Mouse (Mus musculus) lung, adult 18-20 months (tissue): Measurements from ENCODE around the gene Rnf144a.
"Not testable (repeated sequence)": the region's sequence is repeated elsewhere in the genome, so short reads cannot be mapped to it uniquely, and the experiment has no call there.

ENCODE experiments used
- DNase-seq, 2 experiments: peaks; one replicate each; pipeline ENCODE4 v3.0.0; 2022; ENCODE audit warnings: mixed read lengths in 2 of 2

The Rnf144a gene

DNA sequence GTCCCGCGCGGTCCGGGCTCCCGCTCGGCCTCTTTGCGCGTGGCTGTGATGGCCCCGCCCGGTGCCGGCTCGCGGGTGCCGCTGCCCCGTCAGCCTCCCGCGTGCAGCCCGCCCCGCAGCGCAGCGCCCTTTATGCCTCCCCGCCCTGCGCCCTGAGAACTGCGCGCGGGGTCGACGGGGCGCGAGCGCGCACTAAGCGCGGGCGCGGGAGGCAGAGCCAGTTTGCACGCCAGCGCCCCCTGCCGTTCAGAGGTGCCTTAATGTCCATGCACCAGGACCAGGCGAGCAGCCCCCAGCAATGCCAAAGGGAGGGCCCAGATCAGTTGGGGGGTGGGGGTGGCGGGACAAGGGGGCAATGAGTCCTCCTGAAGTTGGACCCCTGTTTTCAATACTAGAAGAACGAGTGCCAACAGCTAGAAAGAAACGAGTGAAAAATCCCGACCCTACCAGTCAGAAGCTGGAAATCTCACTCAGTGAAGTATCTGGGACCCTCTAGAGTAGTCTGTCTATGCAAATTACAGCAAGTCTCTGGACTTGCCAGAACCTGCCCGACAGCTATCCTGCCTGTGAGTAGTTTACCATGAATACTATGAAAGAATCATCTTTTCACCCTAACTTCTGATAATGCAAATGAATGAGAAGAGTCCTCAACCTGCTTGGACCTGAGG, at the start of gene Rnf144a:
Gene Rnf144a (minus strand): TSS at position 151 of the 668 bp plus-strand sequence.
- peak; percentile 84 to 86 for DNase-seq

DNA sequence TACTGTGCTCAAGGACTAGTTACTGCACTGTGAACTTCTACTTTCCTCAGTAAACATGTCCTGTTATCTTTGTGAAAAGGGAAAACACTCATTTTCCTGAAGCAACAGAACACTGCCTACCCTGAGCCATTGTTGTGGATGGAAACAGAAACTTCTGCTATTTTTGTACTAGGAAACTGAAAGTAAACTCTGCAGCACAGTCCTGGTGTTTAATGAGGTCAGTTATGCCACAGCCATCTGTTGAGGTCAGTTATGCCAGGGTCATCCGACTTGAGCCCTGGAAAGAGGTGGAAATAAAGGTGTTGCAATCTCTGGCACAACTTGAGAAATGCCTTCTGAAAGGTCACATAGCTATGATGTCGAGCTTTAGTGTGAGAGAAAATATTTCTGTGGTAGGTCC, 45.0 kb upstream of the Rnf144a start:
- DNase-seq, result peak; percentile 55 to 77

DNA sequence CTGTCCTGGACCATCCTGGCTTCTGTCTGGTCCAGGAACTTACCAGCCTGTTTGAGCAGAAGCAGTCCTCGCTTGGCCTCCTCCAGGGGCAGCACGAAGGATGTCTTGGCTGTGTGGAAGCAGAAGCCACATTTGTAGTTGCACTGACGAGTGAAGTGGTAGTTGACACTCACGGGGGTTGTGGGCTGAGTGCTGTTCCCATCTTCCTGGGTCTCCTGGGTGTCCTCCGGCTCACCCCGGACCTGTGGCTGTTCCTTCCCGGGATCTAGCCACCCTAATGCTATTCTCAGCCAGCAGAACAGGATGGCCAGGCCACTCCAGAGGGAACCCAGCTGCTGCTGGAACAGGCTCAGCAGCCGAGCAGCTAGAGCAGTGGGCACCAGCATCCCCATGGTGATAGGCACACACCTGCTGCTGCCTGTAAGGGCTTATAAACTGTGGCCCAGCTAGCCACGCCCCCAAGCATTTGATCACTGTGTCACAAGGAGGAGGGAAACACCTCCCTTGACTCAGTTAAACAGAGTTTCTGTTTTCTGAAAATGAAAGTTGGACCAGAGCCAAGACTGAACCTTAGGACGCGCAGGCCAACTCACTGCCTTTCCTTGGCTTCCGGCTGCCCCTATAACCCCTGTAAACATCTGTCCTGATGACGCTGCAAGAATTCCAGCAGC, 41.1 kb upstream of the Rnf144a start, which contains the start of gene Rsad2:
Gene Rsad2 (minus strand): TSS at position 425 of the 671 bp plus-strand sequence.
- DNase-seq, result peak; percentile 83 to 88

DNA sequence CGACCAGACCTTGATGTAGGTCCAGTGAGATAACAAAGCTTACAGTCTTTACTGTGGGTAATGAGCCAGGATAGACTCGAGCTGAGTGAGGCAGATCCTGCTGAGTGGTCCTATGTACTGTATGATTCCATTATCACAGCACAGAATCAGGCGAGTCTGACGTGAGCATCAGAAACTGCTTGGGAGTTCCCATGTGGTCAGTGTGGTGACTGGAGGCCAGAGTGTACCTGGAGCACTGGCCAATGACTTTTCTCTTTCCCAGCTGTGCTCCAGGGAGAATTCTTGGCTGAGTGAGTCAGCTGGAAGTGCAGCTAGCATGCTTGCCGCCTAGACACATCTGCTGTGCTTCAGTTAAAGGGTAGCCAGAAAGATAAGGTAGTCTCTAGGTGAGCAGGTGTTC, 39.6 kb upstream of the Rnf144a start:
- DNase-seq, result no peak

DNA sequence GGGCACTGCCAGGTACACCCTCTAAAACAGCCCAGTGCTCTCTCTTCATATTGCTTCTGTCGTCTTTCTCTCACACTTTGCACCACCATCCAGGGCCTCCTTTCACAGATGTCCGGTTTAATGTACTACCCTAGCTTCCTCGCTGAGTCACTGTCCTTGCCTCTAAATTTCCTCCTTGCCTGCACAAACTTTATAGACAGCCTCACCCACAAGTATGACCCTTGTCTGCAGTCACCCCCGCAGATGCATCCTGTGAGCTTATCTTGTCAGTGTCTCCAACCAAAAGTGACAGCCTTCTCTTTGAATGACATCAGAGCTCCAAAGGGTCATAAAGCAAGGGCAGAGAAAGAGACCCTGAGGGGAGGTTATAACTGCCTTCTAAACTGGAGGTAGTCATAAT, 37.9 kb upstream of the Rnf144a start:
- DNase-seq, result no peak

DNA sequence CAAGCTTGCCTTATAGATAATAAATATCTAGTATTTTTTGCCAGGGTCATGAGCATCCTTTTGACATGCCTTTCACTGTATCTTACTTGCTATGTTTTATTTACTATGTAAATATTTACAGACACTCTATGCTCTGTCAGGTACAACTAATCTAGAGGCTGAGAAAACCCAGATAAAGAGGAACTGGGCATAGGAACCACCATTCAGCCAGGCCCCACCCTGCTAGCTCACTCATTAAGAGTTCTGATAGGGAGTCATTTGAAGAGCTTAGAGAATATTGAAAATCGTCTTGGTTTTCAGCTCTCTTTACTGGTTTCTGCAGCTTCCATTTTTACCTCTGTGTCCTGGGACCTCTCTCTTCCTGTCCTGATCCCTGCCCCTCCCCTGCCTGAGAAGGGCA, 36.1 kb upstream of the Rnf144a start:
- no peak for DNase-seq

DNA sequence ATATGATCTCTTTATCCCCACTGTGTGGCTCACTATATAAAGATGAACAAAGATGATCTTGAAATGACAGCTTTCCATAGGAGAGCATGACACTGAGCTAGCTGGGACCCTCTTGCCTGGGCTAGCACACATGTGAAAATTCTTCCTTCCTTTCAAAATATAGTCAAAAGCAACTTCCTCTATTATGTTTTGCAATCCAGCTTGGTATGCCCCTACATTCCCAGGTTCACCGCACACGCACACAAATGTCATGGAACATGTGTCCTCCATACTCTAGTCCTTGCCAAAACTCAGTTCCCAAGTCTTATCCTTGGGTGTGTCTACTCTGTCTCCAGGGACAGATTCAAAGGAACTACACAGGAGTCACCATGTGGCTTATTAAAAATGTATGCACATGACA, 34.4 kb upstream of the Rnf144a start:
- no peak for DNase-seq

DNA sequence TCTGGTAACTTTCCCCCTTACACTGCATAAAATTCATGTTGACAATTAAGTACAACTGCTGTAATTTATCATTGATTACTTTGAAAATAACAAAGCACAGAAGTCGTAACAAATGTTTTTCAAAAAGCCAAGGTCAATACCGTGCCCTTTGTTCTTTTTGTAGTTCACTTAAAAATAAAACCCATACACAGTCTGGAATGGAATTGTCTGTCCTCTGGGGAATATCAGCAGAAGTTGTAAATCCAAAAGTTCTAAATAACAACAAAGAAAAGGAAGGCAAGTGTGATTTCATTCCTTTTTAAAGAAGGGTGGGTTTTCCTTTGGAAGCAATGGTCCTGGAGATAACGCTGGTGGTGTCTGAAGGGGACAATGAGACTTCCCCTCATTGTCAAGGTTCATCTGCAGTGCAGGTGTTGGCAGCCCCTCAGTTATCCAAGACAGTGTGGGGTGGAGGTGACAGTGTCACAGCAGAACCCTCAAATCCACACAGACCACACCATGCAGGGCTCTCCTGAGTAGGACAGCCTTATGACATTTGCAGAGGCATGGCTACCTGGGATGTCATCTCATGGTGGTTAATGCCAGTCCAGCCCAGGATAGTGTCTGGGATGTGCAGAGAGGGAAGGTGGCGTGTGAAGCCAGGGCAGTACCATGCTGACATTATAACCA, 31.5 kb upstream of the Rnf144a start:
- DNase-seq, result no peak

DNA sequence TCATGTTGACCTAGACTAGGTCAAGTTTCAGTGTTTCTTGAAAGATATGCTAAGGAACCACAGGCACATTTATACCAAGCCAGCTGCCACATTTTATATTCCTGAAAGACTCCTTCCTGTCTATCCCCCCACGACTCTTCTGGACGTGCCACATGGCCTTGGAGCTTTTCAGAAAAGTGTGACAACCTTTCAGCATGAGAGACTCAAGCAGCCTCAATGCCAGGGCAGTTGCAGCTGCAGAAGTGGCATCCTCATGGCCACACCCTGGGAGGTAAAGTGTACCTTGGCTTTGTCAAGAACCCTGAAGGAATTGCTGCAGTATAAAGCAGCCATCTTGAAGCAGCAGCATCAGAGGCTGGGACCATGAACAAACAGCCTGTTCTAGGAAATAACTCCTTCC, 29.5 kb upstream of the Rnf144a start:
- no peak for DNase-seq

DNA sequence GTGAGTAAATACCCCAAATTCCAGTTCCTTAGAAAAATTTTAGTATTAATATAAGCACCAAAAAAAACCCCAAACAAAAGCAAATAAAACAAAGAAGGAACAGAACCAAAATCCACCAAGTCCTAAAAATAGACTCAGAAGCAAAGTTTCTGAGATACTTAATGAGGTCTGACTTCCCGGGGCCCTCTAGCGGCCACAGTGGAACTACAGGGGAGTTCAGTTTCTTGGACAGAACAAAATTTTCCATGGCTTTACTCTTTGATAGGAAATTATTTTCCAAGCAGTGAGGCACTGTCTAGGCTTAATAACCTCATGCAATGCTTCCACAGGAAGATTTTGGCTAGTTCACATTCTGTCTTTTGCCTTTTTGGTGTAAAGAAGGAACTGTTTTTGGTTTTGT, 29.0 kb upstream of the Rnf144a start:
- DNase-seq, result peak; percentile 66 to 69

DNA sequence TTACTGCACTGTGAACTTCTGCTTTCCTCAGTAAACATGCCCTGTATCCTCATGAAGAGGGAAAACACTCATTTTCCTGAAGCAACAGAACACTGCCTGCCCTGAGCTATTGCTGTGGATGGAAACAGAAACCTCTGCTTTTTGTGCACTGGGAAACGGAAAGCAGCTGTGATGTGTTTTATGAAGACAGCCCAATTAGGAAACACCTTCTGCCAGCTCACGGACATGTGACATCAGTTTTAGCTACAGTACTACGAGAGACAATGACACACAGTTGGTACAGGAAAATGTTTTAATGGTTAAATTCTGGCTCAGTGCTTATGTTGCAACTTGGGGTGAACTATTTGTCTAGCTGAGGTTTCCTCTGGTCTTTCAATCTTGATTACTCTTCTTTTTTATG, 24.3 kb upstream of the Rnf144a start:
- DNase-seq, result no peak

DNA sequence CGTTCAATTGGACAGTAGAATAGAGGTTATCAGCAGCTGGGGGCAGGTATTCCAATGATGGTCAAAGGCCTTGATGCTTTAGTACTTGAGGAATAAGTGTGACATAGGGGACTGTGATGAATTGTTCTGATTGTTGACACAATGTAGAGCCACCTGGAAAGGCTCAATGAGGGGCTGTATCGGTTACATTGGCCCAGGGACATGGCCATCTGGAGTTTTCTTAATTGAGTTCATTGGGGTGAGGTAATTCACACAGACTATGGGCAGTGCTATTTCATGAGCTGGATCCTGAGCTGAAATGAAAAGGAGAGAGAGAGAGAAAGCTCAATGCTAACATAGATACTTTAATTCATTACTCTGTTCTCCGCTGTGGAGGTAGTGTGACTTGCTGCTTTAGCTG, 22.9 kb upstream of the Rnf144a start:
- DNase-seq, result no peak

DNA sequence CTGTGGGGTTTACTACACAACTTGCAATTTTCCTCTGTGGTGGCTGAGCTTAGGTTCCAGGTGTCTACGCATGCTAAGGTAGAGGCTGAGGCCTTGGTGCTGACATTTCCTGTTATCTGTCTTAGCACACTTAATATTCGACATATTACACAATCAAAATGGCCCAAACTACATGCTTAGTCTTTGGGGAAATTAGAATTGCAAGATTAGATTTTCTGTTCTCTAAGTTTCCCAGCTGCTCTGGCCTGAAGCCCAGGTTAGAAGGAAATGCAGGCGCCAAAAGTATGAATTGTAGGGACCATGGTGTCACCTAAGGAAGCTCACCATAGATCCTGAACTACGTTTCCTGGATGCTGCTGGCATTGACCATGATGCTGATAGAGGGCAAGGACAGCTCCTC, 21.3 kb upstream of the Rnf144a start:
- peak in 1 of 2 experiments; percentile 28 for DNase-seq

DNA sequence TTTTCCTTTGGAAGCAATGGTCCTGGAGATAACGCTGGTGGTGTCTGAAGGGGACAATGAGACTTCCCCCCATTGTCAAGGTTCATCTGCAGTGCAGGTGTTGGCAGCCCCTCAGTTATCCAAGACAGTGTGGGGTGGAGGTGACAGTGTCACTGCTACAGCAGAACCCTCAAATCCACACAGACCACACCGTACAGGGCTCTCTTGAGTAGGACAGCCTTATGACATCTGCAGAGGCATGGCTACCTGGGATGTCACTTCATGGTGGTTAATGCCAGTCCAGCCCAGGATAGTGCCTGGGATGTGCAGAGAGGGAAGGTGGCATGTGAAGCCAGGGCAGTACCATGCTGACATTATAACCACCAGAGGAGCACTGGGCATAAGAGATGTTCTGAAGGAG, 13.7 kb upstream of the Rnf144a start:
- DNase-seq, result not testable (repeated sequence)

DNA sequence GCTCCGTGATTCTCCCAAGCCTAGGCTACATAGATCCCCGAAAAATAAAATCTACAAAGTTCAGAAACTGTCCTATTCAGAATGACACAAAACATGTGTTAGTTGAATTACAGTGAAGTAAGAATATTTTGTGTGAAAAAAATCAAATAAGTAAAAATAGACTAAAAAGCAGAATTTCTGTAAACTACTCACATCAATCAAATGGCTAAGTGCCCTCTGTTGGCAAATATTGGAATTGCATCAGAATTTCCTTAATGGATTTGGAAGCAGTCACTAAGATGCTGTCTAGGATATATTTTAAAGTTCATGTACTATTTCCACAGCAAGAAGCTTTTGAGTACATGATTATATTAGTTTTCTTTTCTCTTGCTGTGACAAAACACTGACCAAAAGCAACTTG, 9.8 kb upstream of the Rnf144a start:
- DNase-seq, result no peak

DNA sequence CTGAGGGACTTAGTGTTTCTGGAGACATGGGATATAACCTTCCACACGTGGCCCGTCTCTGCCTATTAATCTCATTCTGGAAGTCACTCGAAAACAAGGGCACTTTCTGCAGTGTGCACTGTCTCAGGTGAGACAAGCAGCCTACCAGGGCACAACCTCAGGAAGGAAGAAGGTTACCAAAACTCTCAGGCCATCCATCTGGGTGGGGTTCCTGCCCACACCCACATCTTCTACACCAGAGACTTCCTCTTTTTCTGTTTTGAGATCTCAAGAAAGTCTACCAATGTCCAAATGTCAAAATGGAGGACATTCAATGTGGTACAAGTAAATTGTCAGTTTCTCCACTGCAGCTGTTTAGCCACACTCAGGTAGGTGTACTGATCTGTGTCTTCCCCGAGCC, 3.3 kb upstream of the Rnf144a start:
- DNase-seq, result no peak

DNA sequence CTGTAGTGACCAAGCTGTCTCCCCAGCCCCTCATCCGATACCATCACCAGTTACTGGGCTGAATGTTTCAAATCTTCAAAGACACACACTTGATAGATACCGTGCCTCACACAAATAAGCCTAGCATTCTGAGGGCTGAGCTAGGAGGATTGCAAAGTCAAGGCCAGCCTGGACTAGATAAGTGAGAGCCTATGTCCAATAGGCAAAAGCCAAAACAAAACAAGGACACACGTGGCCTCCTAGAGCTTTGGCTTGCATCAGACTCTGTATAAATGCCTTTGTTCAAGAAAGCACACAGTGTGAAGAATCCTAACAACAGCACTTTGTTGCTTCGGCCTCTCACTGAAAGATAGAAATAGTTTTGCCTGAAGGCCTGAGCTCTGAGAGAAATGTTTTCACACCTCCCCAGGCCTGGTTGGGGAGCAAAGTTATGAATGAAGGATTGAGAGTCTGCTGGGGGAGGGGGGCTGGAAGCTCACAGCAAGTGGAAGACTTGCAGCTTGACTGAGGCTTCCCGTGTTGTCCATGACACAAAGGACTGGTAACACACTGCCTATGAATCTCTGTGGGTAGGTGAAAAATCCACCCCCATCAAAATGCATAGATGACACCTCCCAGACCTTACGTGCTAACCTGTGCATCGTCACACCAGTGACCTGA, 1.7 kb upstream of the Rnf144a start:
- no peak for DNase-seq

DNA sequence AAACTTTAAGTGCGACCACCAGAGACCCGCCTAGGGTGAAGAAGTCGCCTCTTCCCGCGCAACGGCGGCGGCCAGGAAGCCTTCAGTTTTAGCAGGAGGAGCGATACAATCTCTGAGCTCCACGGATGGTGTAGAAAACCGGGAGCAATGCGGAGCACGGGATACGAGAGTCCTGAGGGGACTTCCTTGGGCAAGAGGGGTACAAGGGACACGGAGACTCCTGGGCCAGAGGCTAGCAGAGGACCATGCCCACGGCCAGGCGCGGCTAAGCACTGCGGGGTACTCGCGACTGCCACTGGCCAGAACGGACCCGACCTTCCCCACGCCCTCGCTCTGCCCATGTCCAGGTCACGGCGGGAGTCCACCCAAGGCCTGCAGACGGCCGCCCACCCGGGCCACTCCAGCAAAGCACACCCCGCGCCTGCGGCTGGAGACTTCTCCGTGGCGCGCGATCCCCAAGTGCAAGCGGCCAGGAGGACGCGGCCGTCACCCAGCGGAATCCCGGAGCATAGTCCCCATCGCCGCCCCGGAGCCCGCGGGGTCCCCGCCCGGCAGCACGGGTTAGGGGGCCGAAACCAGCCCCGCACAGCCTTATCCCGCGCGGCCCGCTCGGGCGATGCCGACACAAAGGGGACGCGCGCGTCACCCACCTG, 477 bp downstream of the Rnf144a start:
- no peak for DNase-seq

DNA sequence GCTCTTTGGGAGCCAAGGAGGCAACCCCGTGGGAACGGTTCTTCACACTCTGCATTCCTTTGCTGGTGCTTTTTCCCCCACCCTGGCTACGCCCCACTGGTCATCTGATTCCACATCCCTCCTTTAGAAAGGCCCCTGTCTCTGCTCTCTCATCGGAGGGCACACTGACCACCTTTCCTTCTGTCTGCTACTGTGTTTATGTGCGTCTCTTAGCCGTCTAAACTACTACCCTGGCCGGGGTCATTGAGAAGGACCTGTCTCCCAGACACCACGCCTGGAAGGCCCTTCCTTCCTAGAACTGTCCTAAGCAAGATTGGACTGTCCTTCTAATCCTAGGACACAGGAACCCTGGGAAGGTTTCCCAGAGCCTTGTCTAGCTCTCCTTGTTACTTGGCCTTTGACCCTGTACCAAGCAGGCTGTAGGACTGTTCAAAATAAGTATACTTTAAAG, 1.1 kb downstream of the Rnf144a start:
- DNase-seq, result peak in 1 of 2 experiments; percentile 51

DNA sequence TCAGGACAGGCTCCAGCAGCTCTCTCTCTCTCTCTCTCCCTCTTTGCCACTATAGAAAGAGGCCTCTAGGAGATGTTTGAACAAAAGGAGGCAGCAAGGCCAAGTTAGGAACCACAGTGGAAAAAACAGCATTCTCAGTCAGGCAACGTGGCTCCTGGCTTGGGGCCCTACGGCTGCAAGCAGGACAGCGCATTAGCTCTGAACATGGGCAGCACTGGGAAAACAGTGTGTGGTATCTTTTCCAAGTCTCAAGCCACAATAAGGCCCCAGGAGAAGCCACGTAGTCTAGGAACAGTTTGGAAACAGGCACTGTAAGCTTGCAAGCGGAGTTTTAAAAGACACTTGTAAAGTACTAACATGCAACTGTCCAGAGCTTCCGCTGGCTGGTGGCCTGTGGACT, 2.3 kb downstream of the Rnf144a start:
- DNase-seq, result no peak

DNA sequence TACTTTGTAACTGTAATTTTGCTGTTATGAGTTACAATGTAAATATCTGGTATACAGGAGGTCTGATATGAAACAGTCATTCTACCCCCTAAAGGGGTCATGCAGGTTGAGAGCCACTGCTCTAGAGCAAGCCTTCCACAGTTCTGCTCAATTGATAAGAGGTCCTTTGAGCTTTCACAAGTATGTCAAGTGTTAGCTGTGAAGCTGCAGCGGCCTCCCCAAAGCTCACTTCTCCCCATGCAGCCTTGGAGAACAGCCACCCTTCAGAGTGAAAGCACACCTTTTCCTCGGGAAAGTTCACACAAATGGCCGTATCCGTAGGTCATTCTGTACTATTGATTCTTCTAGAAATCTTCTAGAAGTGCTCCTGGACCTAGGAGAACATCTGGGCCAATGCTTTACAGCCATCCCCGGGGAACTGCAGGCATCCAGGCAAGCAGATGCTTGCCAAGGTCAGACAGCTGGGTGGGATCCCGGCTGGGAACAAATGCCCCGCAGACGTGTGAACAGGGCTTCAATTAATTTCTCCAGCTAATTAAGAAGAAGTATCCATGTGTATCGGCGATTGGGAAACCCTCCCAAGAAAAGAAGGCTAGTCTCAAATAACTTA, 3.1 kb downstream of the Rnf144a start:
- DNase-seq, result no peak

DNA sequence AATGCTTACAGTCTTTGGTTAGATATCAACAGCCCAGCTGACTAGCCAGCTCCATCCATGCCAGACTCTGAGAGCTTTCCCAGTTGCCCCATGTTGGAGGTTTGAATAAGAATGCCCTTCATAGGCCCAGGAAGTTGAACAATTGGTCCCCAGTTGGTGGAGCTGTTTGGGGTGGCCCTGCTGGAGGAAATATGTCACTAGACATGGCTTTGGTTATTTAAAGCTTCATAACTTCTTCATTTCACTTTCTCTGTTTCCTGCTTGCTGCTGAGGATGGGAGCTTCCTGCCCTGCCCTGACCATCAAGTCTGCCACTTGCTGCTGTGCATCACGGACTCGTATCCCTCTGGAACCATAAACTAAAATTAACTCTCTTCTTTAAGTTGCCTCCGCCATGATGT, 4.6 kb downstream of the Rnf144a start:
- no peak for DNase-seq

DNA sequence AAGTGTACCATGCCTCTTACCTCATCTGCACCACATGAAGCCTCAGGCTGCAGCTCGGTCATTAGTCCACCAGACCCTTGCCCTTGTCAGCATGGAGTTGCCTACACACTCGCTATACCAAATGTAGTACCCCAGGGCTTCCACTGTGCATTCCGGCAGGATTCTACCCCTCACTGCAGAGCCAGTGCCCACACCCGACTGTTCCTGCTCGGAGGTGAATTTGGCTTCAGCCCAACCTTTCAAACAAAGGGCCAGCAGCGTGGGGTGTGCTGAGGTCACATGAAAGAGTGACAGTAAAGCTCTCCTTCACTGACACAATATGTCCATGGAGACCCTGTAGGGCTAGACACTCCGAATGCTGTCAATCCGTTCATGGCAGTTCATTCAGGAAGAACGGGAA, 6.3 kb downstream of the Rnf144a start:
- DNase-seq, result no peak
